Mouse (Mus musculus) embryonic fibroblast, embryonic 13.5 days (primary cell): ENCODE measurements around the gene Gtf2h1. TPM values are rescaled to one million over a fixed set of nuclear protein-coding genes. Genes with fewer than 3 reads are reported as not detected.
"Not testable (repeated sequence)": the region's sequence is repeated elsewhere in the genome, so short reads cannot be mapped to it uniquely, and the experiment has no call there.

ENCODE experiments used
- H3K27ac ChIP-seq: 2 replicates; pipeline ENCODE4 v1.5.1; 2012; ENCODE audit warnings: low read length, control low read depth, inconsistent platforms; ENCODE audit not compliant: insufficient read depth
- H3K4me1 ChIP-seq: 2 replicates; pipeline ENCODE4 v1.6.1; 2011; ENCODE audit warnings: low read length; ENCODE audit not compliant: control insufficient read depth, insufficient read depth
- H3K4me3 ChIP-seq: 2 replicates; pipeline ENCODE4 v1.5.1; 2011; ENCODE audit warnings: mild to moderate bottlenecking, control low read depth, low read length; ENCODE audit not compliant: insufficient read depth
- CTCF ChIP-seq: IDR thresholded peaks from 2 replicates; pipeline ENCODE4 v1.5.1; 2011; ENCODE audit warnings: mild to moderate bottlenecking, control low read depth, low read length, moderate library complexity, borderline replicate concordance; ENCODE audit not compliant: insufficient read depth
- POLR2A ChIP-seq: IDR thresholded peaks from 2 replicates; pipeline ENCODE4 v1.6.1; 2011; ENCODE audit warnings: low read depth, mild to moderate bottlenecking, control low read depth, low read length, moderate library complexity
- polyA plus RNA-seq: library from polyadenylated mRNA; stranded (reverse); fragments of >200 nt; gene quantifications from 2 replicates; pipeline ENCODE4 v1.2.4, GENCODE M21; 2011; ENCODE audit warnings: low read depth; ENCODE audit not compliant: missing spikeins, insufficient read length

Gtf2h1 gene
- polyA plus RNA-seq, 1 experiment = 90.6 TPM

- Histone ChIP-seq H3K4me3 (no peak overlapping the region), H3K4me1 (no peaks in the 10 kb centered on the region), H3K27ac (no peak overlapping the region)
- TF ChIP-seq CTCF = no peak
- no peak for TF ChIP-seq POLR2A
Measured at GRCm38 (mm10) chr7:46830799-46831590, 35.1 kb downstream of the Gtf2h1 start.

GRCm38 (mm10) chr7:46831693-46832092, 35.8 kb downstream of the Gtf2h1 start:
- no peak overlapping the region for H3K27ac ChIP-seq
- no peak overlapping the region for H3K4me3 ChIP-seq
- H3K4me1 ChIP-seq = no peaks in the 10 kb centered on the region
- TF ChIP-seq POLR2A (no peak), CTCF (no peak)

- not testable (repeated sequence) for H3K4me3 ChIP-seq, H3K27ac ChIP-seq
Measured at GRCm38 (mm10) chr7:46832112-46832810, 36.4 kb downstream of the Gtf2h1 start.

GRCm38 (mm10) chr7:46833266-46833665, 37.4 kb downstream of the Gtf2h1 start:
- Histone ChIP-seq H3K4me3 (no peak overlapping the region), H3K27ac (no peak overlapping the region), H3K4me1 (no peaks in the 10 kb centered on the region)
- TF ChIP-seq CTCF = no peak

More at GRCm38 (mm10) chr7:46832112-46832810, 36.4 kb downstream of the Gtf2h1 start:
- H3K4me1 ChIP-seq = not testable (repeated sequence)

GRCm38 (mm10) chr7:46833670-46834255, 37.9 kb downstream of the Gtf2h1 start:
- TF ChIP-seq POLR2A = no peak
- TF ChIP-seq CTCF = no peak
- no peak overlapping the region for H3K27ac ChIP-seq
- no peak overlapping the region for H3K4me3 ChIP-seq
- H3K4me1 ChIP-seq = no peaks in the 10 kb centered on the region

- TF ChIP-seq CTCF (no peak), POLR2A (no peak)
- H3K27ac ChIP-seq = no peak overlapping the region
- peaks cover 6% of the 10 kb centered on the region; the same call in 1 of the 2 replicates for H3K4me1 ChIP-seq
- H3K4me3 ChIP-seq = no peak overlapping the region
Measured at GRCm38 (mm10) chr7:46834994-46835610, 39.2 kb downstream of the Gtf2h1 start.

GRCm38 (mm10) chr7:46836357-46836756, 40.5 kb downstream of the Gtf2h1 start:
- H3K27ac ChIP-seq = no peak overlapping the region
- H3K4me3 ChIP-seq = no peak overlapping the region
- TF ChIP-seq POLR2A (no peak), CTCF (no peak)
- peaks cover 6% of the 10 kb centered on the region; the same call in 1 of the 2 replicates for H3K4me1 ChIP-seq

GRCm38 (mm10) chr7:46837073-46837472, 41.2 kb downstream of the Gtf2h1 start:
- no peak overlapping the region for H3K4me3 ChIP-seq
- peaks cover 6% of the 10 kb centered on the region; the same call in 1 of the 2 replicates for H3K4me1 ChIP-seq
- H3K27ac ChIP-seq = no peak overlapping the region
- TF ChIP-seq POLR2A = no peak
- TF ChIP-seq CTCF = no peak

- TF ChIP-seq CTCF (no peak), POLR2A (peak; percentile 90)
- Histone ChIP-seq H3K4me3 (no peak overlapping the region), H3K27ac (peak overlapping the region; percentile 88), H3K4me1 (peaks cover 6% of the 10 kb centered on the region; the same call in 1 of the 2 replicates)
Measured at GRCm38 (mm10) chr7:46838104-46838671, 42.3 kb downstream of the Gtf2h1 start.

GRCm38 (mm10) chr7:46838891-46839302, 43.0 kb downstream of the Gtf2h1 start:
- TF ChIP-seq CTCF (no peak), POLR2A (peak; percentile 28)
- H3K4me3 ChIP-seq = no peak overlapping the region
- H3K27ac ChIP-seq = peak overlapping the region; percentile 81
- H3K4me1 ChIP-seq = peaks cover 6% of the 10 kb centered on the region; the same call in 1 of the 2 replicates
